Mouse (Mus musculus): Measurements from ENCODE around the gene Gpr108. TPM values are rescaled to one million over a fixed set of nuclear protein-coding genes. Genes with fewer than 3 reads are reported as not detected.

Gene Gpr108
- polyA plus RNA-seq, 1 experiment: 34.1 TPM

DNA sequence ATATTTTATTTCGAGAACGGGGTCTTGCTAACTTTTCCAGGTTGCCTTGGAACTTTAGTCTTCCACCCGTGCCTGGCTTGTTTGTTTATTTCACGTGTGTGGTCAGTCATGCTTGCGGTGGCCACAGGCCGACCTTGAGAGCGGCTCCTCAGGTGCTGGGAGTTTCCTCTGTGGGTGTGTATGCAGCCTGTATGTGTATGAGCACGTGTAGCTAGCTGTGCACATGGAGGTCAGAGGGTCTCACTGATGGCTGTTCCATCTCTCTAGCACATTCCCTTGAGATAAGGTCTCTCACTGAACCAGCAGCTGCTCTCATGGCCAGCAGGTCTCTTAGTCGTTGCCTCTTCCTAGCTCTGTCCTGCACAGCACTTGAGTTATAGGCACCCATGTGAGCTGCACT is 12.1 kb upstream of the Gpr108 start:
- no peaks in the 10 kb centered on the region for H3K36me3 ChIP-seq (ENCODE audit: control insufficient read depth, insufficient read depth, low read length)
- H3K4me3 ChIP-seq (ENCODE audit: control insufficient read depth, low read depth, low read length): no peak overlapping the region
- H3K4me1 ChIP-seq (ENCODE audit: control insufficient read depth, insufficient read depth, low read length): peaks cover 8% of the 10 kb centered on the region
- no peaks in the 10 kb centered on the region for H3K27me3 ChIP-seq (ENCODE audit: control insufficient read depth, insufficient read depth, low read length)
- H3K27ac ChIP-seq (ENCODE audit: control insufficient read depth, insufficient read depth, low read depth, low read length): no peak overlapping the region
- TF ChIP-seq CTCF (IDR thresholded peaks at IDR 0.05; ENCODE audit: control insufficient read depth, insufficient read depth, insufficient replicate concordance, low read depth, low read length) (no peak), POLR2A (IDR thresholded peaks at IDR 0.05; ENCODE audit: control insufficient read depth, low read depth, low read length) (no peak)

DNA sequence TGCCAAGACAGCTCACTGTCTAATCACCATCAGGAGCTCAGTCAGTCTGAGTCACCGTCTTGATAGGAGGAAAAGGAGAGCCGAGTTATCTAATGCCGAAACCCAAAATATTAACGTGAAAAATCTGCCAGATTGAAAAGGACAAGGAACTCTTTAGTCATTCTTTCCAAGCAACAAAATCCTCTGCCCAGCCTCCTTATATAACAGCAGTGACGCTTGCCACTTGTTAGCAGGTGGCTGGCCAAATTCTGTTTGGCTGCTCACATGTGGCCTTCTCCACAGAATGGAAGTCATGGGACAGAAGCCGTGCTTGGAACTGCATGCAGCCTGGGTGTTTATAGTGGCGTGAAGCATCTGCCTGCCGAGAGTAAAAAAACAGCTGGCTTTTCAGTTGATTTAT is 11.5 kb upstream of the Gpr108 start:
- peaks cover 8% of the 10 kb centered on the region for H3K4me1 ChIP-seq (ENCODE audit: control insufficient read depth, insufficient read depth, low read length)

DNA sequence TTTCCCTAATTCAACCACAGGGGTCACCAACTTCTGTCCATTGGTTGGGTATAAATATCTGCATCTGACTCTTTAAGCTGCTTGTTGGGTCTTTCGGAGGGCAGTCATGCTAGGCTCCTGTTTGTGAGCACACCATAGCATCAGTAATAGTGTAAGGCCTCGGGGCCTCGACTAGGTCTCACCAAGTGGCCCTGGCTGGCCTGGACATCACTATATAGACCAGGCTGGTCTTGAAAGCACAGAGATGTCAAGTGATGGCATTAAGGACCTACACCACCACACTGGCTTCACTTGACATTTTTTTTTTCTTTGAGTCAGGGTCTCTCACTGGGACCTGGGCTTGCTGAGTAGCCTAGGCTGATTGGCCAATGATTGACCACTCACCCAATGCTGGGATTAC is 9.9 kb upstream of the Gpr108 start:
- no peaks in the 10 kb centered on the region for H3K36me3 ChIP-seq (ENCODE audit: control insufficient read depth, insufficient read depth, low read length)
- peaks cover 8% of the 10 kb centered on the region for H3K4me1 ChIP-seq (ENCODE audit: control insufficient read depth, insufficient read depth, low read length)
- TF ChIP-seq POLR2A (IDR thresholded peaks at IDR 0.05; ENCODE audit: control insufficient read depth, low read depth, low read length) (no peak), CTCF (IDR thresholded peaks at IDR 0.05; ENCODE audit: control insufficient read depth, insufficient read depth, insufficient replicate concordance, low read depth, low read length) (no peak)
- H3K4me3 ChIP-seq (ENCODE audit: control insufficient read depth, low read depth, low read length): no peak overlapping the region
- no peaks in the 10 kb centered on the region for H3K27me3 ChIP-seq (ENCODE audit: control insufficient read depth, insufficient read depth, low read length)
- no peak overlapping the region for H3K27ac ChIP-seq (ENCODE audit: control insufficient read depth, insufficient read depth, low read depth, low read length)

More for the DNA sequence above, 11.5 kb upstream of the Gpr108 start:
- Histone ChIP-seq H3K27ac (ENCODE audit: control insufficient read depth, insufficient read depth, low read depth, low read length) (no peak overlapping the region), H3K27me3 (ENCODE audit: control insufficient read depth, insufficient read depth, low read length) (no peaks in the 10 kb centered on the region), H3K4me3 (ENCODE audit: control insufficient read depth, low read depth, low read length) (no peak overlapping the region), H3K36me3 (ENCODE audit: control insufficient read depth, insufficient read depth, low read length) (no peaks in the 10 kb centered on the region)
- TF ChIP-seq CTCF (IDR thresholded peaks at IDR 0.05; ENCODE audit: control insufficient read depth, insufficient read depth, insufficient replicate concordance, low read depth, low read length): no peak
- no peak for TF ChIP-seq POLR2A (IDR thresholded peaks at IDR 0.05; ENCODE audit: control insufficient read depth, low read depth, low read length)

DNA sequence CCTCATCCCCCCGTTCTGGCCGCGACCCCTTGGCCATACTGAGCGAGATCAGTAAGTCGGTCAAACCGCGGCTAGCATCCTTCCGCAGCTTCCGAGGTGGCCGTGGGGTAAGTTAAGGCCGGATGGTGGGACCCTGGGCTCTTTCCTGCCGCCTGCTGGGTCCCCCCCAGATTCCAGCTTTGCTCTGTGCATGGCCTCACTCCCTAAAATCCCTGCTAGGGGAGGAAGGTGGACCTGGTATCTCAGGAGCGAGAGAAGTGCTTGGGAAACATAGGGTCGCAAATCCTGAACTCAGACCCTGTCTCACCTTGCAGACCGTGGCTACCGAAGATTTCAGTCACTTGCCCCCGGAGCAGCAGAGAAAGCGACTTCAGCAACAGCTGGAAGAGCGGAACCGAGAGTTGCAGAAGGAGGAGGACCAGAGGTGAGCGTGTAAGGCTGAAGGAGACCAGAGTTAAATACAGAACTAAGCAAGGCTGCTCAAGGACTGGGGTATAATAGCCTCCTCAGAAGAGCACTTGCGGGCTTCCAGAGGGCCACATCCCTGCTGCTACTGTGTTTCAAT is 8.8 kb upstream of the Gpr108 start:
- Histone ChIP-seq H3K27me3 (ENCODE audit: control insufficient read depth, insufficient read depth, low read length) (no peaks in the 10 kb centered on the region), H3K36me3 (ENCODE audit: control insufficient read depth, insufficient read depth, low read length) (no peaks in the 10 kb centered on the region), H3K4me3 (ENCODE audit: control insufficient read depth, low read depth, low read length) (no peak overlapping the region), H3K27ac (ENCODE audit: control insufficient read depth, insufficient read depth, low read depth, low read length) (no peak overlapping the region), H3K4me1 (ENCODE audit: control insufficient read depth, insufficient read depth, low read length) (peaks cover 3% of the 10 kb centered on the region)
- TF ChIP-seq CTCF (IDR thresholded peaks at IDR 0.05; ENCODE audit: control insufficient read depth, insufficient read depth, insufficient replicate concordance, low read depth, low read length) (no peak), POLR2A (IDR thresholded peaks at IDR 0.05; ENCODE audit: control insufficient read depth, low read depth, low read length) (no peak)

DNA sequence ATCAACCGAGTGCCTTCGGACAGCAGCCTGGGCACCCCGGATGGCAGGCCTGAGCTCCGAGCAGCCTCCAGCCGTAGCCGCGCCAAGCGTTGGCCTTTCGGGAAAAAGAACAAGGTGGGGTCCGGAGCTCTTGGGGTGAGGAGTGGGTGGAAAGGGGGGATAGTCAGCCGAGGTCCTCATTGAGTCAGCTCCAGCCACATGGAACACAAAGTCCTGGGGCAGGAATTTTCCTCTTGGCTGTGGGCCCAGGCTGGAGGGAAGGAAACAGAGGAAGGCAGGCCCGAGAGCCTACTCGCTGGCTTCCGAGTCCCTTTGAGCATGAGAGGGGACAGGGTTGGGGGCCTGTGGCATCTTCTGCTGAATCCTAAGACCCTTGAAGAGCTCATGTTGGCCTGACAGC is 7.1 kb upstream of the Gpr108 start:
- Histone ChIP-seq H3K27ac (ENCODE audit: control insufficient read depth, insufficient read depth, low read depth, low read length) (no peak overlapping the region), H3K4me1 (ENCODE audit: control insufficient read depth, insufficient read depth, low read length) (peaks cover 4% of the 10 kb centered on the region), H3K36me3 (ENCODE audit: control insufficient read depth, insufficient read depth, low read length) (no peaks in the 10 kb centered on the region), H3K4me3 (ENCODE audit: control insufficient read depth, low read depth, low read length) (no peak overlapping the region), H3K27me3 (ENCODE audit: control insufficient read depth, insufficient read depth, low read length) (no peaks in the 10 kb centered on the region)
- no peak for TF ChIP-seq POLR2A (IDR thresholded peaks at IDR 0.05; ENCODE audit: control insufficient read depth, low read depth, low read length)
- no peak for TF ChIP-seq CTCF (IDR thresholded peaks at IDR 0.05; ENCODE audit: control insufficient read depth, insufficient read depth, insufficient replicate concordance, low read depth, low read length)

DNA sequence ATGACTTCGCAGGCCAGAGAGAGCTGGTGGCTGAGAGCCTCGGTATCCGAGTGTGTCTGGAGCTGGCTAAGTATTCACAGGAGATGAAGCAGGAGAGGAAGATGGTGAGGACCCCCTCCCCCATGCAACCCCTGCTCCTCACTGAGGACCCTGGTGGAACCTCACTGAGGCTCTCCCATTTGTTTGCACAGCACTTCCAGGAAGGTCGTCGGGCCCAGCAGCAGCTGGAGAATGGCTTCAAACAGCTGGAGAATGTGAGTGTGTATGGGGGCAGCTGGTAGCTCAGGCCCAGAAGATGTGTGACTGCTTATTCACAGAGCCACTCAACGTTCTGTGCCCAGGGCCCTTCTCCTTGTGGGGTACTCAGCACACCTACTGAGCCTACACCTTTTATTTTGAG is 5.1 kb upstream of the Gpr108 start:
- no peak overlapping the region for H3K4me3 ChIP-seq (ENCODE audit: control insufficient read depth, low read depth, low read length)
- no peaks in the 10 kb centered on the region for H3K27me3 ChIP-seq (ENCODE audit: control insufficient read depth, insufficient read depth, low read length)
- peaks cover 22% of the 10 kb centered on the region for H3K4me1 ChIP-seq (ENCODE audit: control insufficient read depth, insufficient read depth, low read length)
- H3K36me3 ChIP-seq (ENCODE audit: control insufficient read depth, insufficient read depth, low read length): no peaks in the 10 kb centered on the region
- no peak overlapping the region for H3K27ac ChIP-seq (ENCODE audit: control insufficient read depth, insufficient read depth, low read depth, low read length)
- no peak for TF ChIP-seq CTCF (IDR thresholded peaks at IDR 0.05; ENCODE audit: control insufficient read depth, insufficient read depth, insufficient replicate concordance, low read depth, low read length)
- no peak for TF ChIP-seq POLR2A (IDR thresholded peaks at IDR 0.05; ENCODE audit: control insufficient read depth, low read depth, low read length)

DNA sequence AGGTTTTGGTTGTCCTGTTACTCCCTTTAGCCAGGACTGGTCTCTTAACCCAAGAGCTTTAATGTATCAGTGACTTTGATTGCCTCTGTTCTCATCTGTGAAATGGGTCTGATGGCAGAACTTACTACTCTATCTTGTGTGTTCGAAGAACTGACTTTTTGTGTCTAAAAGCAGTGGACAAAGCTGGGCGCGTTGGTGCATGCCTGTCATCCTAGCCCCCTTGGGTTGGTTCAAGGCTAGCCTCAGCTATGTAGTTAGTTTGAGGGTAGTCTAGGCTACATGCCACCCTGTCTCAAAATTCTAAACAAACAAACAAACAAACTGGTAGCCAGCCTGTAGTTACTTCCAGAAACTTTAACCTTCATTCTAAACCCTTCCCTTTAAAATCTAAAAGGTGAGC is 3.2 kb upstream of the Gpr108 start:
- Histone ChIP-seq H3K4me1 (ENCODE audit: control insufficient read depth, insufficient read depth, low read length) (peaks cover 32% of the 10 kb centered on the region), H3K27ac (ENCODE audit: control insufficient read depth, insufficient read depth, low read depth, low read length) (no peak overlapping the region), H3K36me3 (ENCODE audit: control insufficient read depth, insufficient read depth, low read length) (no peaks in the 10 kb centered on the region), H3K27me3 (ENCODE audit: control insufficient read depth, insufficient read depth, low read length) (no peaks in the 10 kb centered on the region), H3K4me3 (ENCODE audit: control insufficient read depth, low read depth, low read length) (no peak overlapping the region)
- no peak for TF ChIP-seq CTCF (IDR thresholded peaks at IDR 0.05; ENCODE audit: control insufficient read depth, insufficient read depth, insufficient replicate concordance, low read depth, low read length)
- no peak for TF ChIP-seq POLR2A (IDR thresholded peaks at IDR 0.05; ENCODE audit: control insufficient read depth, low read depth, low read length)

All from testis, adult 2 months (tissue).